Mouse (Mus musculus): Measurements from ENCODE around the gene Coro7. TPM values are rescaled to one million over a fixed set of nuclear protein-coding genes. Genes with fewer than 3 reads are reported as not detected.
"Not testable (repeated sequence)": the region's sequence is repeated elsewhere in the genome, so short reads cannot be mapped to it uniquely, and the experiment has no call there.

Gene Coro7
- total RNA-seq (2022), result 10 to 100 TPM; 11.7 to 15.1 (median 14.0) TPM

DNA sequence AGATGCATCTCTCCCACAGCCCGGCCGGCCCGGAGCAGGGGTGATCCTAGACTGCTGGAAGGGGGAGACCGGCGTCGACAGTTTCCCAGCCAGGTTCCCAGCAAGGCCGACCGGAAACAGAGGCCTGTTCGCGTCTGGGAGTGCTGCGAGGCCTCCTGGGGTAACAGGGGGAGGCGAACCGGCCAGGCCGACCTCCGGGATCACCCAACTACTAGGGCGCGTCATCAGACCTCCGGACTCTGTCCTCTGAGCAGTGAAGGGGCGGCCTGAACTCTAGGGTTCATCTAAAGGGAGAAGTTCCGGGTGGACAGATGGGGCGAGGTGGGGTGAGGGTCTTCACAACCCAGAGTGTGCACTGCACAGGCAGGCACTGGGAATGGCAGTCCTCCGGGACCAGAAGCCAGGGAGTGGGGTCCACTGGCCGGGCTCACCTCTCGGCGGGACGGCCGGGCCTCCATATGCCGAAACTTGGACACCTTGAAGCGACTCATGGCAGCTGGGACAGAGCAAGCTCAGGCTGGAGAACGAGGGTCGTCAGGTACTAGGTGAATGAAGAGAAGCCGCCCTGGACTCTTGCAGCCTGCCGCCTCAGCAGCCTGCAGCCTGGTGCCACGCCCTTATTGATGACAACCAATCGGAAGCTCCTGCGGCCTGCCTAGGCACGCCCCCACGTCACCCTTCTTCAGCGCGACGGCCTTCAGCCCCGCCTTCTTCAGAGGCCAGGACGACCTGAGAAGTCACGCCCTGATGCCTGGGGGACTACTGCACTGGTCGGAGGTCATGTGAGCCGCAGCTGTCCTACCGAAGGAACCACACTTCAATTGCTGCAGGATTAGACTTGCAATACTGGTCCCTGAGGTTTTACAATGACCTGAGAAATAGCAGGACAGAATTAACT, at the start of gene Coro7:
TSS of gene Coro7 (minus strand) at position 657 of the 898 bp plus-strand sequence.
- DNase-seq (ENCODE audit: low spot score in 2 of 2), result peak; percentile 83 to 90

DNA sequence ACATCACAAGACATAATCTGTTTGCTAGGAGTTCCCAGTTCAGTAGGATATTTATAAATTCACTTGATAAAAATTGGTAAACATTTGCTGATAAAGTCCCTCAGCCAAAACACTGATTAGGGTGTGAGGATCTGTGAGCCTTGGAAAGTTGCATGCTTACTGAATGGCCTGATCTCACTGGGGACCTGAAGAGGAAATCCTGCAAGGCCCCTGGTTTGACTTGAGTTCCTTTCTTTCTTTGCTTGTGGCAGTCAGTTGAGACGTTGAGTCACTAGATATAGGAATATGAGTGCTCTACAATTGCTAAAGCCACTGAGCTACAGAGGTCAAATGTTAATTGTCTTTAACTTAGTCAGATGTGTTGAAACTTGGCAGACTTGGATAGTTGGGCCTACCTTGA, 48.4 kb upstream of the Coro7 start:
- no peak for DNase-seq (ENCODE audit: low spot score in 2 of 2)

DNA sequence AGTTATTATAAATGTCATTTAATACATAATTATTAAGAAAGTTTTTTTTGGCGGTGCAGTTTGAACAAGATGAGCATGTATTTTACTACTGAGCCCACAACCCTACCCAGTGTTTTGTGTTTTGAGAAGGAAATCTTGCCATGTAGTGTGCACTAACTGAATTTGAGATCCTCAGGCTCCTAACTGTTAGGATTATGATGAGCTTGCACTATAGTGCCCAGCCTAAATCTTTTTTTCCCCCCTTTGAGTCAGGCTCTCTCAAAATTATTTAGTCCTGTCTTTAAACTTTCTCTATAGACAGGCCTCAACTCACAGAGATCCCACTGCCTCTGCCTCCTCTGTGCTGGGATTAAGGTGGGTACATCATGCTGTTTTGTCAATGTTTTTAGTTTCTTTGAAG, 47.9 kb upstream of the Coro7 start:
- no peak for DNase-seq (ENCODE audit: low spot score in 2 of 2)

DNA sequence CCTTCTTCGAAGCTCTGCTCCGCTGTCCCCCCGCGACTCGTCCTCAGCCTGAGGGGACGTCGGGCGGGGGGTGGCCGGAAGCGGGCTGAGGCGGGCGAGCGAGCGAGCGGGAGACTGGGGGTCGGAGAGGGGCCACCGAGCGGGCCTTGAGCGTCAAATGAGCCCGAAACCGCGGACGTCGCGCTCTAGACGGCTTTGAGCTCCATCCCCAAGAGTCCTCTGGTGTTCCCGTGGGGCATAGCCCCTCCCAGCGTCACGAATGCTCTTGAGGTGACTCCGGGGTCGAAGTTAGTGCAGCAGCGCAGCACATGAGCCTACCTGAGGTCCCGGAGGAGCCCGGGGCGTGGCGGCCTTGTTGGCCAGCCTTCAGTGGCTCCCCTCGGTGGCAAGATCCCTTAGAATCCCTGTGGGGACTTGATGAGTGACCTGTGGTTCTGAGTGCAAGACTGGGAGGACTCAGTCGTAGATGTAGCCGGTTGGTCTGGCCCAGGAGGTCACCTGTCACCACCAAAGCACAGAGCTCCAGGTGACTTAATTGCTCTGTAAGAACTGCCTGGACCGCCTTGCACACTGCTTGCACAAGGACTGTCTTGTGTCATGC, 47.1 kb upstream of the Coro7 start:
- DNase-seq (ENCODE audit: low spot score in 2 of 2), result peak; percentile 30 to 42

DNA sequence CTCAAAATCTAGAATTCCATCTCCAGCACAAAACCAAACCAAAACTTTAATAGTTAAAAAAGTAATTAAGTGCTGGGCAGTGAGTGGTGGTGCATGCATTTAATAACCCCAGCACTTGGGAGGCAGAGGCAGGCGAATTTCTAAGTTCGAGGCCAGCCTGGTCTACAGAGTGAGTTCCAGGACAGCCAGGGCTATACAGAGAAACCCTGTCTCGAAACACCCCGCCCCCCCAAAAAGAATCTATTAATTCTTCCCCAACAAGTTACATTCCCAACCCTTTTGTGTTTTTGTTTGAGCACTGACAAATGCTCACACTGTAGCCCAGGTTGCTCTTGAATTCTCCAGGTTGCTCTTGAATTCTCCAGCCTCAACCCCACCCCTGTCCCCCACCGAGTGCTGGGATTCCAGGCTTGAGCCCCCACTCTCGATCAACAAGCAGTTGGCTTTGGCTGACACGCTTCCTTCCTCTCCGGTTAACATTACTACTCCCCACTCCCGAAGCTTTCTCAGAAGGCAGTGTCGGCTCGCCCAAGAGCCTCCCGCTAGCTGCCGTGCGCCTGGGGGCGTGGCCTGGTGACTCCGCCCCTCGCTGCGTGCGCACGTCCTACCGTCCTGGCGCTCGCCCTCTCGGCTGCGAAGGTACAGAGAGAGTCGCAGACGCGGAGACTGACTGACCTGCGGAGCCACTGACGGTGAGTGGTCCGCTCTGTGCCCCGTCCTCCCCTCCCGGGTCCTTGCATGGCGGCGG, 46.4 kb upstream of the Coro7 start, which contains the start of gene Hmox2:
TSS of gene Hmox2 (plus strand) at position 582 of the 748 bp plus-strand sequence.
- peak; percentile 81 to 90 for DNase-seq (ENCODE audit: low spot score in 2 of 2)

DNA sequence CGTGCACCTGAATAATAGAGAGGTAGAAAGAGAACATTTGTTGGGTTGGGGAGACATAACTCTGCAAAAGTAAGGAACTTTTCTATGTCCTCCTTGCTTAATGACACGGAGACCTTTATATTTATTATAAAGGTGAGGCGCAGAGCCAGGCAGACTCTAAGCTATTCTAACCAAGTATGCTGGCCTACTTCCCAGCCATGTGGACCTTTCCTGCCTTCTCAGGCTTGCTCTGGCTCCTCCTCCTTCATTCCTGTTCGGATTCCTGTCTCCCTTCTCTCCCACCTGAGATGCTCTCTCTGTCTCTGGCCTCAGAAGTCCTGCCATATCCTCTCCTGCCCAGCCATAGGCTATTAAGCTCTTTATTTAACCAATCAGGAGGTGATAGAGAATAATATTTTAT, 45.7 kb upstream of the Coro7 start:
- no peak for DNase-seq (ENCODE audit: low spot score in 2 of 2)

DNA sequence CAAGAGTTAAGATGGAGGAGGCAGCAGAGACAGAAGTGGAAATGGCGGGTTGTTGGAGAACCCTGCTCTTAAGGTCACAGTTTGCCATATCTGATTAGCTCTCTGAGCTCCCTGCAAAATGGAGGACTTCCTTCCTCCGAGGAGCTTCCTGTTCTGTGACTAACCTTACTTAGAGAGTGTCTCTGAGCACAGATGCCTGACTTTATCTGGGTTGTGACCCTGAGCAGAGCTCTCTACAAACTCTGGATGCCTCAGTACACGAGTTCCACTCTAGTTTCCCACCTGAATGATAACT, 43.3 kb upstream of the Coro7 start:
- DNase-seq (ENCODE audit: low spot score in 2 of 2), result no peak

DNA sequence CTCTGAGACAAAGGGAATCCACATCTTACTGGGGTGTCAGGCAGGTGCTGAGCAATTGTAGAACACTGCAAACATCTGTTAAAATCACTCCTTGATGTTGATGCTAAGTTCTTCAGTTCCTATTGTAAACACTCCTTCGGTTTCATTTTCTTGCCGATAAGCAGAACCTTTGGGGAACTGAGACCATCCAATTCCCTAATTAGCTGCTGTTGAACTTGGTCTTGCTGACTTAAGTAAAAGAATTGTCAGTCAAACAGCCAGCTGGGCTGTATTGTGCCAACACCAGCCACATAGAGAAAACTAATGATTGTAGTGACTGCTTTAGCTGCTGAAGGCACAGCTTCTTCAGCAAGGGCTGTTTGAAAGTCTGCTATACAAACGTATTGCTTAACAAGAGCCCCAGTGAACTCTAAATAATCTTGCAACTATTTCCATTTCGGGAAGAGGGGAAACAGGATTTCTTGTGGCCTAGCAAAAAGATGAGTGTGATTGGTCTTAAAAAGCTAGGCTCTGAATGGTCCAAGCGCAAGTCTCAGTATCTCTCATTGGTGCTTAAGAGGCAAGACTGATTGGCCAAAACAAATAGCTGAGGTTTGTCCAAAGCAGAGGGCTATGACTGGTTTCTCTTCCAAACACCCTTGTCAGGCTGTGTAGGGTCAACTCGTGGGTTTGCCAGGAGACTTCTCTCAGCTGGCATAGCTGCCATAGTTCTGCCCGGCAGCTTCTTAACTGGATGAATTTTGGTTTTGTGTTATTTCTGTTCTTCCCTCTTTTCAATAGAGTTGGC, 42.7 kb upstream of the Coro7 start:
- no peak for DNase-seq (ENCODE audit: low spot score in 2 of 2)

DNA sequence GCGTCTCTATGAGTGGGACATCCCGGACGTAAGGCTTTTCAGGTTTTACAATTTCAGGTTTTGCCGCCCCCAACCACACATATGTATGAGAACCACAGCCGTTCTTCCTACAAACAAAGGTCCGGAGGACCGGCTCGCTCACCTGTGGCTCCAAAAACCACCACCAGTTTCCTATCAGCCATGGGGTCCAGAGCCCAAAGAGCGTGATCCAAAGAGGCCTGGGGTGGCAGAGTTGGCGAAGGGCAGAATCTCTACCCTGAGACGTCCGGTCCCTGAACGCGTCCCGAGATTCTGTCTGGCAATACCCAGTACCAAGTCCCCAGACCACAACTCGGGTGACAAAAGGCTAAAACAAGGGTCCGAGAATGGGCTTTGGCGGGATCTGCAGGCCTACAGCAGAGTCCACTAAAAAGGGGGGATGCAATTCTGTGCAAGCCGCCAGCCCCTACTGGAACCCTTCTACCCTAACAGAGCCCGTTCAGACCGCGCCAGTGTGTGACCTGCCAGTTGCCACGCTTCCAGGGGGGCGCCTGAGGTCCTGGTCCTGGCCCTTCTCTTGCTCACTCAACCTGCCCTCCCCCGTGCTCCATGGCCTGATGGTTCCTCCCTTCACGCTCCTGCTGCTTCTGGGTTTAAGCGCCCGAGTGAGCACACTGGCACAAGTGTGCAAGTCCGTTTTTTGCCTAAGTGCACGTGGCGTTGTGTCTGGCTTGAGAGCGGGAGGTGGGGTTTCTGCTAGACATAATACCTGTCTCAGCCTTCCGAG, 39.4 kb upstream of the Coro7 start, which contains the start of gene Nmral1:
TSS of gene Nmral1 (minus strand) at position 604 of the 766 bp plus-strand sequence.
- peak; percentile 30 to 33 for DNase-seq (ENCODE audit: low spot score in 2 of 2)

DNA sequence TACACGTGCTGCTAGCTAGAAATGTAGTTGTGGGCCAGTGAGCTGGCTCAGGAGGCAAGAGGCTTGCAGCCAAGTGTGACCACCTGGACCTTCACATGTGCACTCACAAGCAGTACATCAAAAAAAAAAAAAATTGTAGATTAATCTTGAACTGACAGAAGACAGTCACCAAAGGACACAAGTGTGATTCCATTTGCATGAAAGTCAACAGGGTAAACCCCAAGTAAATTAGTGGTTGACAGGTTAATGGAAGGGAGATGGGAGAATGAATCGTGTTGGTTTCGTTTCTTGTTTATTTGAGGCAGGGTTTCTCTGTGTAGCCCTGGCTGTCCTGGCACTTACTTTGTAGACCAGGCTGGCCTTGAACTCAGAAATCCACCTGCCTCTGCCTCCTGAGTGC, 38.3 kb upstream of the Coro7 start:
- no peak for DNase-seq (ENCODE audit: low spot score in 2 of 2)

DNA sequence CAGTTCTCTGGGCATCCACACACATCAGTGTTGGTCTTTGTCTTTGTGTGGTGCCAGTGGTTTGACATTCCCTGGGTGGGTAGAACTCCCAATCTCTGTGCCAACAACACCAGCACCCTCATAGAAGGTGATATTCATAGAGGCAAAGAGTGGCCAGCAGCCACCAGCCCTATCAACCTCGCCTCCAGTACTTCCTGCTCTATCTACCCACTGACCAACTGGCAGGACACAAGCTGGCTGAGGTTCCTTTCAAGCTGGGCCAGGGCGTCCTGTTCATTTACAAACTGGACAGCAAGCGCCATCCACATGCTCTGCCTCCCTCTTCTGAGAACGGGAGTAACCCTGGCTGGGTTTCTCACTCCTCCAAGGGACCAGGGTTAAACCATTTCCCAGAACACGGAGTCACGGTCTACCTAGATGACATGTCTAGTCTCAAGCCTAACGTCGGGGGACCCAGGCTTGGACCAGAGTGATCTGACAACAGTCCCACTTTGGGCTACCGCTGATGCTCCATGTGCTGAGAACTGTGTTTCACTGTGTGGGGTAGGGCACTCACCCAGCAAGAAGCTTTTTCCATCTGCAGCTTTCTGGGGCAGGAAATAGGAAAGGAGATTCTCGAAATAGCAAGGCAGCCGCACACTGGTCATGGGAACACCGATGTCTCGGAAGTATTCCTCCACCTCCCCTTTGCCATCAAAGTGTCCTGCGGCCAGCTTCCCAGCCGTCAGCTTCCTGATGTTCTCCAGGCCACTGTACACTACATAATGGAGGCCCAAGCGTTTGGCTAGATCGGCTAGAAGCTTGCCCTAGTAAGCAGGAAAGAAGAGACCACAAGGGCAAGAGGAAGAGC, 34.5 kb upstream of the Coro7 start:
- no peak for DNase-seq (ENCODE audit: low spot score in 2 of 2)

DNA sequence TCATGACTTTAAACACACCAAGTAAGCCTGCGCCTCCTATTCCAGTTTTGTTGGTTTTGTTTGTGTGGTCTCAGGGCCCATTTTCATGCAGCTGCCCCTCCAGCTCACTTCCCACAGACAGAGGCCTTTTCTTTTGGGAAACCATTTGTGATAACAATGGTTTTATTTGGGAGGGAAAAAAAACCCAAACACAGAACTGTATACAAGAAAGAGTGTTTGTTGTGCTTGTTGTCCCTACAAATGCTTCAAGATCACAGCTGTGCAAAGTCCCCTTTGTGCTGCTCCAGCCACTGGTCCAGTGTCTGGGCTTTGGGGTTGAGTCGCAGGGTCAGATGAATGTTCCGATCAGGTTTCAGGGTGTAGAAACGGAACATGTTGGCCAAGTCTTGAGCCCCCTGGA, 31.6 kb upstream of the Coro7 start:
- DNase-seq (ENCODE audit: low spot score in 2 of 2), result no peak

DNA sequence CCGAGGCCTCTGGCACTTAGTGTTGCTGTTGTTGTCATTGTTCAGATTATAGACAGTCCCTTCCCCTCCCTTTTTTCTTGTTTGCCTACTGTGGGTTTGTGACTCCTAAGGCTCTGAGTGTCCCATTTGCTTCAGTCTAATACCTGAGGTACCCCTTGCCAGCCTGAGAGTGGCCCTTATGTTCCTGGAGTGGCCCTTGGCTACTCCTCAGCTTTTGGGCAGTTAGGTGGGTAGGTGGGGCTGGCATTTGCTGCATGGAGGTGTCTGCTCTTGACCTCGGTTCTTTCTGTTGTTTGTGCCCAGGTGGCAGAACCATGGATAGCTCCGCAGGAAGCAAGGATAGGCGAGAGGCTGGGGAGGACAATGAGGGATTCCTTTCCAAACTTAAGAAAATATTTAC, 26.0 kb upstream of the Coro7 start:
- no peak for DNase-seq (ENCODE audit: low spot score in 2 of 2)

DNA sequence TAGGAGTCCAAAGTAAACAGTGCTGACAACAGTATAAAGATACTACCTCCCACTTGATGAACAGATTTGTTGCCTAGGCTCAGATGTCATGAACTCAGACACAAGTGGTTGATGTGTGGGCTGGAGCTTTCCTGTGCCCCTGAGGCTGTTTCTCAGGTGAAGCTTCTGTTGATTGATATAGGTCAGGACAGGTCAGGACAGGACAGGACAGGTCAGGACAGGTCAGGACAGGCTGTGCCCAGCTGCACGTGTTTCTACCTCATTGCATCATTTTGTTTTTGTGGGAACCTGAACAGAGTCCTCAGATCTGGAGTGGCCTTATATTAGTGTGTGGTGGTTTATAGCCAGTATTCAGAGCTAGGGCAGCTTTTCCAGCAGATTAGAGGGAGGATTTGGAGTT, 23.1 kb upstream of the Coro7 start:
- no peak for DNase-seq (ENCODE audit: low spot score in 2 of 2)

DNA sequence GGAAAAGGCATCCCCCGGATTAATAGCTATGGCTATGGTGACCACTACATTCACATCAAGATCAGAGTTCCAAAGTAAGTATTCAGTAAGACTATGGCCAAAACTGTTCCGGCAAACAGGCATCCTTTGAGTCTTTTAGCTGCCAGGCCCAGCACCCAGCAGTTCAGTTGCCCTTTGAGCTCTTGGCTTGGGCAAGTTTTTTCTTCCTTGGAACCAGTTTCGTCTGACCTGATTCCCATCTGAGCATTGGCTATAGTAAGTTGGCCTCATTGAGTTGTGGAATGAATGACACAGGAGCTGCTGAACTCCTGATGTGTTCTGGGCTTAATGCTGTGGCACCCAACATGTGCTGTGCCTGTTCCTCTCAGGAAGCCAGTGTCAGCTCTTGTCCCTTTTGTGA, 21.6 kb upstream of the Coro7 start:
- DNase-seq (ENCODE audit: low spot score in 2 of 2), result no peak

DNA sequence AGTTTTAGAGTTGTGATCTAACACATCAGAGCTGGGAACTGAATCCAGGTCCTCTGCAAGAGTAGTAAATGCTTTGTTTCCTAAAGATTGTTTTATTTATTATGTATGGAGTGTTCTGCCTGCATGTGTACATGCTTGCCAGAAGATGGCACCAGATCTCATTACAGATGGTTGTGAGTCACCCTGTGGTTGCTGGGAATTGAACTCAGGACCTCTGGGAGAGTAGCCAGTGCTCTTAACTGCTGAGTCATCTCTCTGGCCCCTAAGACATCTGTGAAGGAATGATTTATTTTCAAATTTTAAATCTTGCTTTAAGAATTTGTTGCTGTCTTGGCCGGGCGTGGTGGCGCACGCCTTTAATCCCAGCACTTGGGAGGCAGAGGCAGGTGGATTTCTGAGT, 9.8 kb upstream of the Coro7 start:
- DNase-seq (ENCODE audit: low spot score in 2 of 2), result not testable (repeated sequence)

DNA sequence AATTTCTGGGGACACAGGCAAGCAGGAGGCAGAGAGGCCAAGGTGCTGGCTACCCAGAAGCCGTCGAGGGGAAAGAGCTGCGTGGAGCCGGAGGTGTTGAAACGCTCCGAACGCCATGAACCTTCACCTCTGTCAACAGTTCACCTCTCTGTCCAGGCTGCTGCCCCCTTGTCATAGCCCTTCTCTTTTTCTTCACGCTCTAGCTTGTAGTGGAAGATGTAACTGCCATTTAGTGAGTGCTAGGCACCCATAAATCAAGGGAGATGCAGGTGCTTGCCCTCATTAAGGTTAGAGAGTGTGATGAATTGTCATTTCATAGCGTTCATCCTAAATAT, 4.8 kb upstream of the Coro7 start:
- no peak for DNase-seq (ENCODE audit: low spot score in 2 of 2)

DNA sequence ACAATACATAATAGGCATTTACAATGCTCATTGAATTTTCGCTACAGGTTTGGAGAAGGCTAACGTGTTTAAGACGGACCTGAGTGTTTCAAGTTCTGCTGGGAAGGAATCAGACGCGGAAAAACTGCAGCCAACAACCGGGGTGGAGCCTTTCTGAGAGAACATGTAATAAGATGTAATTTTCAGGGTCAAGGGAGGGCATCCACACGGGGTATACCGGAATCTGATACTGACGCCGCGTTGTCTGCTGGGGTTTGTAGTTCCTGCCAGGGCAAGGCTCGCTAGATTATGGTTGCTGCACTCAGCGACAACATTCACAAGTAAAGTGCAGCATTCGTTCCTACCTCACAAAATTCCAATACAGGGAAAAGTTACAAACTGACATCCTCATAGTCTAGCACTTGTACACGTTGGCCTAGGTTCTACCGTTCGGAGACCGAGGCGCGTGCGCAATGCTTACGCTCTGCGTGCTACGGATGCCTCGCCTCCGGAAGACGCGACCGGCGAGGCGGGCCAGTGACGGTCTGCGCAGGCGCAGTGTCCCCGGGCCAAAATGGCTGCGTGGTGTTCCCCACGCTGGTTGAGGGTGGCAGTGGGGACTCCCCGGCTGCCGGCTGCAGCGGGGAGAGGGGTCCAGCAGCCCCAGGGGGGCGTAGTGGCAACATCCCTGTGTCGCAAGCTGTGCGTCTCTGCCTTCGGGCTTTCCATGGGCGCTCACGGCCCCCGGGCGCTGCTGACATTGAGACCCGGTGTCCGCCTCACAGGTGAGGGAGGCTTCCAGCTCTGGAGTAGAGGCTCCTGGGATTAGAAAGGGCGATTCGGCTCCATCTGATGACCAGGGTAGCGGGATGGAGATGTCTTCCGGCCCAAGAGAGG, 4.2 kb upstream of the Coro7 start:
- DNase-seq (ENCODE audit: low spot score in 2 of 2), result peak; percentile 91 to 94

DNA sequence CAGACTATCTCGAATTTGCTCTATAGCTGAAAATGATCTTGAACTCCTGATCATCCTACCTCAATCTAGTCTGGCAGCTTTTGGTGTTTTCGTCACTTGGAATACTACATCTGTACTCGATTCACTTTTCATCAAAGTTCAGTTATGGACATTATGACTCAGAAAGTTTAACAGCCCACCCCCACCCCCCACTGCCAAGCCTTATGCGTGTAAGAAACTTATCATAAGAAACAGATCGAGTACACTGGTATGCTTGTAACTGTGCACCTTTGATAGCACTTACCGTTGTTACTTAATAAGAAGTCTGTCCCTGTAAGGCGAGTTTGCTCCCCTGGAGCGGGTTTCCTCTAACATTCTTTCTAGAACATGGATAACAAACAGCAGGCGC, 3.6 kb upstream of the Coro7 start:
- no peak for DNase-seq (ENCODE audit: low spot score in 2 of 2)

Data from gastrocnemius, adult 8-10 months (tissue).